Mouse (Mus musculus) heart, adult 2 months (tissue): ENCODE measurements at regions not wholly inside any gene's neighbourhood (a gene's known extent, or its start where the extent isn't known, plus 50 kb on each side); places are given as distances from the start of the nearest gene placed in this dataset.

Experiments used
- CTCF ChIP-seq: fragments of 200-600 bp; IDR thresholded peaks from 2 replicates; pipeline ENCODE4 v1.8.1; 2022; ENCODE audit warnings: antibody characterized with exemption, mild to moderate bottlenecking, moderate library complexity
- POLR2A ChIP-seq: fragments of 200-500 bp; IDR thresholded peaks from 2 replicates; pipeline ENCODE4 v1.6.1; 2011; ENCODE audit warnings: mild to moderate bottlenecking, low read depth, low read length, control low read depth; ENCODE audit not compliant: insufficient read depth

DNA sequence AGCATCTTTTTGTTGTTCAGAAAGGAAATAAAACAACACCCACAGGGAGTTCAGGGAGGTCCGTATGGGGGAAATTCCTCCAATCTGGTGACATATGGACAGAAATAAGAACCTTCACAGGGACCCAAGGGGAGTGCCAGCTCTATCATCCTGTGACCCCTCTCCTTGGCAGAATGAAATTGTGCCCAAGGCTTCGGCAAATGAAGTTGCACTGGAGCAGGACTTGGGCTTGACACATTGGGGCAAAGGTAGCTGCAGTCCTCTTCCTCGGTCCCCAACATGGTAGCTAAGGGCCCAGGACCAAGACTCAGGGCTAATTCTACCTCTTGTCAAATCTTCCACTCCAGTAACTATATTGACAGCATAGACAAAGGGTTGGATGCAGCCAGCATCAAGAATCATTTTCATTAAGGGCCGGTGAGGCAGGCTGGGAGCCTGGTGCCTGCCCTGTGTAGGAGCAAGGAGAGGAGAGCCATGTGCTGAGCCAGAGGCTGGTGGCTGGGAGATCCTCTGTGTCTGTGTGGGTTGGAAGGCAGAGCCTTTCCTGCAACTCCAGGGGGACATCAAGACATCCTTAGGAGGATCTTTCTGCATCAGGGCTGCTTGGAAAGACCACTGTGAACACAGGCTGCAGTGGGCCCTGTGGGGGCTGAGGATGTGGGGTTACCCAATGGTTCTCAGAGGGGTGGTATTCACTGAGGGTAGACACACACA, 59.2 kb upstream of the Slco4a1 start:
- TF ChIP-seq CTCF (no peak), POLR2A (peak; percentile 87)
